Mouse (Mus musculus): ENCODE results near the gene Plin1.

Plin1 gene

DNA sequence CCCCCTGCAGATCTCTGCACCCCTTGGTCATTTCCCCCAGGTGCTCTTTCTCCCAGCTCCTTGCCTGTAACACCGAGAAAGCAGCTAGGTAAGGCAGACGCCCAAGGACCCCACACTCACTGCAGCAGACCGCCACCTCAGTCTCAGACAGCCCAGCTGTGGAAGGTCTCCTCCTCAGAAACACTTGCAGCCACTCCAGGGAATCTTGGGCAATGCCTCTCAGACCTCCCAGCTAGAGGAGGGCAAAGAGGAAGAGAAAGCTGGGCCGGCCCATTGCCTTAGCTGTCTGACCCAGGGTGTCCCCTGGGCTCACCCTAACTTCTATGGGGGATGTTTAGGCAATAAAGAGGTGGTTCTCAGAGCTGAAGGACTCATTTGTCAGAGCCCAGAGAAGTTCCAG is at the start of gene Plin1:
Plin1 (minus strand) TSS at position 282 of the 400 bp plus-strand sequence.
- DNase-seq (ENCODE audit: low read depth, low spot score) = no peak

DNA sequence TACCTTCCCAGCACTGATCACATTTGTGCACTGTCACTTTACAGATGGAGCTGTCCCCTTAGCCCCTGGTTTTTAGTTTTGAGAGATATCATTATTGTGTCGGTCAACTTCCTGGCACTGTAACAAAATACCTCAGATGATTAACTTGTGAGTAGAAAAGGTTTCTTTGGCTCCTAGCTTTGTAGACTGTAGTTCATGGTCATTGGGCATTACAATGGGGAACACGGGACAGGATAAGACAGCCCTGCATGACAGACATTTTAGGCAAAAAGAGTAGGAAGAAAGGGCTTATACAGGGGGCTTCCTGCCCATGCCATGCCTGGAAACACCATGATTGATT is 49.8 kb upstream of the Plin1 start:
- no peak for DNase-seq (ENCODE audit: low read depth, low spot score)

DNA sequence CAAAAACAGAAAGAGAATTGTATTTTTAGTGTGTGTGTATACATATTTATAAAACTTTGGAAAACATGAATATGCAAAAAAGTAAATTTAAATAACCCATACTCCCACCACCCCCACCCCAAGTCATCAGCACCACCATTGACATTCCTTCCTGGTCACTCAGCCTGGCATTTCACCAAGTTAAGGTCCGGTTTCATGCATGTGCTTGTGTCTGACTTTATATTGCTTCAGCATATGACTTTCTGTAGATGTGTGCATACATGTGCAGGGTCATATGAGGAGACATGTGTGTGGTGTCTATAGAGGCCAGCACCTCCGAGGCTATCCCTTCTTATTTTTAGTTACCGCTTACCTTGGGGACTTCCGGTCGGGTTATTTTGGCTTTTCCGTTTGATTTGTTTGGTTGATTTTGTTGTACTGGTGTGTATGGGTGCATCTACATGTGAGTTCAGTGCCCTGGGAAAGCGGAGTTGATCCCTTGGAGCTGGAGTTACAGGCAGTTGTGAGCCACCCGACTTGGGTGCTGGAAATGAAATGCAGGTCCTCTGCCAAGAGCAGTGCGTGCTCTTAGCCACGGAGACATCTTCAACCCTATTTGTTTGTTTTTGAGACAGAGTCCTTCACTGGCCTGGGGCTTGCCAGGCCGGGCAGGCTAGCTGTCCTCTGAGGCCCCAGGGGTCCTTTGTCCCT is 49.3 kb upstream of the Plin1 start:
- DNase-seq (ENCODE audit: low read depth, low spot score) = no peak

DNA sequence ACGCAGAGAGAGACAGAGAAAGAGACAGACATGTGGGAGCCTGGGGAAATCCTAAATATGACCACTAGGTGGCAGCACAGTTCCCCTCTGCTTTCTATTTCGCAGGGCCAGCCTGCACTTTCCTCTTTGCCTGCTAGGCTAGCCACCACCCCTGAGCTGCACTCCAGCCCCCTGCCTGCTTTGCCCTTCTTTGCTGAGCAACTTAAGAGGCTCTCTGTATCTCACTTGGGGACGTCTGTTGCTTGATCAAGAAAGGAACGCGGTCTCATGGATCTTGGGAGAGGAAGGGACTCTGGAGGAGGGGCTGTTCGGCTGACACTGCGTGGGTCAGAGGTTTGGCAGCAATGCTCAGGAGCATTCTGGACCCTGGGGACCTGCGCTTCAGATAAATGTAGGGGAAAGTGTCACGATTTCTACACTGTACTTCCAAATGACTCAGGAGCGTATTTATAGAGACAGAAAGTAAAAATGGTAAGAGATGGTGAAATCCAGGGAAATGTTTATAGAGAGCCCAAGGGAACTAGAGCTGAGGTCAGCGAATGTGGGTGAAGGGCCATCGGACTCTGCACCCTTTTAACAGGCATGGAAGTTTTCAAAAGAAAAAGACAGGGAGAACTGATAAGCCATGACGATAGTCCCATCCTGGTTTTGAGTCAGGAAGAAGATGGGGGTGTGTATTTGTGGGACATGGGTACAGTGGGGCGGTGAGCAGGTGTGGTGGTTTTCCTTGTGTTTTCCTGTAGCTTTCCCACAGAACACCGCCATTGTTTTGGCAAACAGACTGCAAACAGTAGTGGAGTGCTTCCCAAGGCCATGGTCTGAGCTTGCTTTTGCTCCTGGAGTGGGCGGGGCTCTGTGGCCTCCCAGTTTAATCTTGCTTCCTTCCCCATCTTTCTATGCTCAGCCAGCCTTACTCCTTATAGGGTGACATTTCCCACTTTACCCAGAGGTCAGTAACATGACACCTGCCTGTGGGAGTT is 48.2 kb upstream of the Plin1 start:
- no peak for DNase-seq (ENCODE audit: low read depth, low spot score)

DNA sequence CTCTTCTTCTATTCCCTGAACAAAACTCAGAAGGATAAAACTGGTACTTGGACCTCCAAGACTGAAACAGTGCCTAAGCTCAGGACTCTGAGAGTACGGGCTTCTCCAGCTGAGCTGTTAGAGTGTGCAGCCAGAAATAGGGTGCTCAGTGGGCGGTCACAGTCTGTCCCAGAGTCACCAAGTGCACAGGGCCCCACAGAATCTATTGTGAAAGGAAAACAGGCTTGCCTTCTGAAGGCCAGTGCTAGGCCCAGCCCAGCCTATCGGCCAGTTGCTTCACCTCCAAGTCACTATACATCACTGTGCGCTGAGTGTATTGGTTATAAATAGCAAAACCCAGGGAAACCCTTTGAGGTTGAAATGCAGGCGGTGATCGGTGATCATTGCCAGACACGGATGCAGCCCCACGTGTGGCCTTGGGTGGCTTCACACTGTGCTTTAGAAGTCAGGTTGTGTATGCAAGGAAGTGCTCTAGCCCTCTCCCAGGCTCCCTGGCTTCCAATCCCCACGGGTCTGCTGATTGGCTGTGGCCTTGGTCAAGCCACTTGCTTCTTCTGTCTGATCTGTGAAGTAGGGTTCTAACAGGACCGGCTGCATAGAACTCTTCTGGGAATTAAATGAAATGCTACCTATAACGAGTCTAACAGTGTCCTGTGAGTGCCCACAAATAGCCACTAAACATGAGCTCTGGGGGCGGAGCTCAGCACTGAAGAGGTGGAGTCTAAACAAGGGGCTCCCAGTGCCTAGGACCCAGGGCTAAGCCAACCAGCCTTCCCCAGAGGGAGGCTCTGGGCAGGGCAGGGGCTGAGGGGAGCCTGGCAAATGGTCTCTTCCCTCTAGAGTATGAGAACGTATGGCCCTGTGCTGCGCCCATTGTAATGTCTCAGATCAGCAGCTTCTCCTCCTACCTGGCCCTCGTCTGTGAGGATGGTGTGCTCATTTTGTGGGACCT is 39.1 kb upstream of the Plin1 start:
- DNase-seq (ENCODE audit: low read depth, low spot score) = peak; percentile 31

DNA sequence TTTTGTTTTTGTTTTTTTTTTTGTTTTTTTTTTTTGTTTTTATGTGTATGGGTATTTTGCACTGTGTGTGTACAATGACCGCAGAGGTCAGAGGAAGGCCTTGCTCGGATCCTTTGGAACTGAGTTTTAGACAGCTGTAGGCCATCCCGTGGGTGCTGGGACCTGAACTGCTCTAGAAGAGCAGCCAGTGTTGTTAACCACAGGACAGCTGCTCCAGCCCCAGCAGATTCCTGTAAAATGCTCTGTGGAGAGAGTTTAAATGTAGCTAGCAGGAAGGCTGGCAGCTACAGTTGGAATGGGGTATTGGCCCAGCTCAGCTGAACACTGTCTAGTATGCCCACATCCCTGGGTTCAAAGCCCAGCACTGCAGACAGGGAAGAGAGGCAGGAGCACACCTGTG is 37.0 kb upstream of the Plin1 start:
- no peak for DNase-seq (ENCODE audit: low read depth, low spot score)

DNA sequence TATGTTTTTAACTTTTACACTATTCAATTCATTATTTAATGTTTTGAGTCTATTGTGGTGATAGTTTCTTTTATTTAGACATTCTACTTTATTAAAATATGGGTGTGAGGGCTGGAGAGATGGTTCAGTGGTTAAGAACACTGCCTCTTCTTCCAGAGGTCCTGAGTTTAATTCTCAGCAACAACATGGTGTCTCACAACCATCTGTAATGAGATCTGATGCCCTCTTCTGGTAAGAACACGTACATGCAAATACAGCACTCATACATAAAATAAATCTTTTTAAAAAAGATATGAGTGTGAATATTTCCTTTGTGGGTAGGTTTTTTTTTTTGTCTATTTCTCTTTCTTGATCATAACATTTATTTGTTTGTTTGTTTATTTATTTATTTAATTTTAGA is 33.3 kb upstream of the Plin1 start:
- no peak for DNase-seq (ENCODE audit: low read depth, low spot score)

DNA sequence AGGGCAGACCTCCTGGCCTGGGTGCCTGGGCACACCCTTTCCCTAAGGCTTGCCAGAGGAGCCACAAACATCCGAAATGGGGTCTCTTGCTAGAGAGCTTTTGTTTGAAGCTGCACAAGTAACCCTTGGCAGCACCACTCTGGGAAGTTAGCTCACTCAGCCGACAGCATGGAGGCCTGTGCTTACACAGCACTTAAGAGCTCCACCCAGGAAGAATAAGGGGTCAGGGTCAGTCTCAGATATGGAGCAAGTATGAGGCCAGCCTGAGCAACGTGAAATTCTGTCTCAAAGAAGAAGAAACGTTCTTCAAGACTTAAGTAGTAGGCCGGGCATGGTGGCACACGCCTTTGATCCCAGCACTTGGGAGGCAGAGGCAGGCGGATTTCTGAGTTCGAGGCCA is 29.4 kb upstream of the Plin1 start:
- DNase-seq (ENCODE audit: low read depth, low spot score) = no peak

DNA sequence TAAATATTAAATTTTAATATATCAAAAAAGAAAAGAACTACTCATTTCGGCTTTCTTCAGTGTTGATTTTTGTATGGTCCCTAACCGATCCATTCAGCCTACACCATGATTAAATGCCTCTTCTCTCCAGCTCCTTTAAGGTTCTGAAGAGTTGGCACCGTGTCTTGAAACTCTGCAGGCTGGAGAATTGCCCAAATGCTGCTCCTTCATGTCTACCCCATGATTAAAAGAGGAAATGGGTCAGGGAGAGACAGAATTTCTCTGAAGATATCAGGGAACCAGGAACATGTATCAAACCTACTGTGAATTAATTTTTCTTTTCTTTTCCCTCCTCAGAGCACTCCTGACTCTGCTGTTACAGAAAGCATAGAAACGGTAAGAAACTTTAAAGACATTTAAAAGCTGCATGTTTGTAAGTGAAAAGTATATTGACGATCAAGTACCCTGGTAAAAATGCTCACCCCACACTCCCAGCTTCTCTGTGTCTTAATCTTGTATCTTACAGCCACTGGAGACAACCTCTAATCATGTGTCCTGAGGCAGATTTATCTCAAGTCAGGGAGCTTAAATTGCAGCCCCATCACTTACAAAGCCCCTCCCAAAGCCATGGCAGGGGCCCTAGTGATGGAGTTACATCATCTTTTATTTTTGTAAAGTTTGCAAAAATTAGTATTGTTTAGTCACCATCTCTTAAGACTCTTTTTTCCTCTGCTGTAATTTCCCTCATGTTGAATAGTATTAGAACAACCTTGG is 28.6 kb upstream of the Plin1 start:
- DNase-seq (ENCODE audit: low read depth, low spot score) = no peak

DNA sequence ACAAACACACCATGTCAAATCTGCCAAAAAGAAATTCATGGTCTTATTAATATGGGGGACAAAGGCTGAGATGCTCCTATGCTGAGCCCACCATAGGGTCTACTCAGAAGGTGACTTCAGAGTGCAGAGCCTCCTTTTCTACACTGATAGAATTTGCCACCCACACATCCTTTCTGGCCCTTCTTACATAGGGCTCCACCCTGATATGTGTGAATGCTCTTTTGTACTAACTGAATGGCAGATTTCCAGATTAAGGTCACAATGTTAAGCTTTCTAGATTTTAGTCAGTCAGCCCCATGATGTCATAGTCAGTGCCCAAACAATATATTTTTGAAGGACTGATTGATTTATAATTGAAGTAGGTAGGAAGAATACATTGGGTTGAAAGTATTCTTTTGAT is 27.1 kb upstream of the Plin1 start:
- no peak for DNase-seq (ENCODE audit: low read depth, low spot score)

DNA sequence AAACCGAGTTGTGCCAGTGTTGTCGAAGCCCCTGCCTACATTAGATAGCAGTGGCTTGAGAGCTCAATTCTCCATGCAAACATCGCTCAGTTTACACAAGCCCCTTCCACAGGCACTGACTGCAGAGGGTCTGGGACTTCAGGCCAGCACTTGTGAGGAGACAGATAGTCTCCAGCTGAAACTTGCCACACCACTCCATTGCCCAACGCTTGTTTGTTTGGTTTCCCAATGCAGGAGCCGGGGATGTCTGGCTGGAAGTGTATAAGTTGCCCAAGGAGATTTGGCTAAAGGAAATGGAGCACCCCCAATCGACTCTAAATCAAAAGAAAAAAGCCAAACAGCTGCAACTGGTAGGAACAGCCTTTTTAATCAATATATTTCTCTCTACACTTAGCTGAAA is 25.5 kb upstream of the Plin1 start:
- DNase-seq (ENCODE audit: low read depth, low spot score) = no peak

DNA sequence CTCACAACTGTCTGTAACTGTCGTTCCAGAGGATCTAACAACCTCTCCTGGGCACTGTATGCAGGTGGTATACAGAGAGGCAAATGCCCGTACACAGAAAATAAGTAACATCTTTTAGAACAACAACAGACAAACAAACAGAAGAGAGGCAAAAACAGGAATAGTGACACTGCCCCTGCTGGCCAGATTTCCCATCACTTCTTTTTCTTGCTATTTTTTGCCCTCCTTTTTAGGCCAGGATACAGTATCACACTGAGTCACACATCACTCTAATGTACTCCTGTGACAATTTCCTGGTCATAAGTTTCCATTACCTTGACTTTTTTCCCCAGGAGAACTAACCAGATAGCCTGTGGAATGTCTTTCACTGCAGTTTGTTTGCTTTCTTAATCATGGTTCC is 23.6 kb upstream of the Plin1 start:
- DNase-seq (ENCODE audit: low read depth, low spot score) = no peak

DNA sequence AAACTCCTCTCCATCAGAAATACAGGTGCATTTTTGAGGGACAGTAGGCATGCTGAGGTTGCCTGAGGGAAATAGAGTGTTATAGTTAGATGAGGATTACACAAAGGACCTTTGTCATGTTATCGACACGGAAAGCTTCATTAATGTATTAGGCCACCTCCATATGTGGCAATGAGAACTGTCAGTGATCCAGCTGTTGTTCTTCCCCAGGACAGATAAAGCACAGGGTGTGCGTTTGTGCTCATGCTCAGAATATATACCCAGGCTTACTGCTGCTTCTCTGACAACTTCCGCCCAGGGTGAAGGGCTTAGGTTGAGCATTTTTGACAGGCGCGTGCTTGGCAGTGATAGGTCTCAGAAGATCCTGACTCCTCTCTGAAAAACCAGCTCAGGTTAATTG is 16.8 kb upstream of the Plin1 start:
- DNase-seq (ENCODE audit: low read depth, low spot score) = no peak

DNA sequence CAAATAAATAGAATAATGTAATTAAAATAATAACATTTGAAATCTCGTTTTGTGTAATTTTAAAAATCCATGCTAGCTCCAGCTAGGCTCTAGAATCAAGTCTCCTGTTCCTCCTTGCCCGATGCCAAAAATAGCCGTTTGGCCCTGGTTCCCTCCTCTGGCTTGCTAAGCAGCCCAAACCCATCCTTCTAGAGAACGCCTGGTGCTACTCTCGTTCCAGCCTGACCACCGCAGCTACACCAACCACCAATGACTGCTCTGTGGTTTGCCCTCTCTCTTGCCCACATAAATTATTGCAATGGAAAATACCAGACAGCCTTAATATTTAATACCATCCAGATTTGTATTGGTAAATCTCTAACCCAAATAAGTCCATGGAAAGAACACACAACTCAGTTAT is 15.0 kb upstream of the Plin1 start:
- no peak for DNase-seq (ENCODE audit: low read depth, low spot score)

DNA sequence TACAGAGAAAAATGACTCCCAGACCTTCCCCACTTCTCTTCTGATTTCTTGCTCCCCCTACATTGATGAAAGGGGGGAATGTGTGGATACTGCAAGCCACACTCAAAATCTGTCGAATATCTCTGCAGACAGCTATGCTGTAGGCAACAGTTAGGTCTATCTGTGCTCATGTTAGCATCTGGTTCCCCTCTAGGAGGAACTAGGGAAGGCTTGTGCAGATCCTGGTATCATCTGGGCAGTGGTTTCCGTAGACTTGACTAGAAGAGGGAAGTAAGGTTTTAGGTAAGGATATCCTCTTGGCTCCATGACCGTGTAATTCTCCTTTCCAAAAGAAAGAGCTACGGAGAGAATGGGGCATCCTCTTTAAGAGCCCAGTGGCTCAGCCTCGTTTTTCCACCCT is 11.9 kb upstream of the Plin1 start:
- DNase-seq (ENCODE audit: low read depth, low spot score) = no peak

DNA sequence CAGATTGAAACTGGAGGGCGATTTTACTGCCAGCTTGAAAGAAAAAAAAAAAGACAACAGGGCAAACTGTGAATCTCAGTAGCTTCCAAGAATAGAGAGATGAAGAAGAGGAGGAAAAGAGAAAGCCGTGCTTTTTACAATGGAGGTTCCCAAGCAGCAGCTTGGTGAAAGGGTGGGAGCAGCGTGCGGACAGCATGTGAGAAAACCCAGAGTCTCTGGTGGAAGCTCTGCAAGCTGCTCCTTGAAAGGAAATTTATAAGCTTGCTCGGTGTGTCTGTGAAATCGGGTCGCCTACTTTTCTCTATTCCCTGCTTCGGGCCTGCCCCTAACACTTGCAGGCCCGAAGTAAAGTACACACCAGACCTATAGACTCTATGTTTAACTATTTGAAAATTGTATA is 11.3 kb upstream of the Plin1 start:
- no peak for DNase-seq (ENCODE audit: low read depth, low spot score)

DNA sequence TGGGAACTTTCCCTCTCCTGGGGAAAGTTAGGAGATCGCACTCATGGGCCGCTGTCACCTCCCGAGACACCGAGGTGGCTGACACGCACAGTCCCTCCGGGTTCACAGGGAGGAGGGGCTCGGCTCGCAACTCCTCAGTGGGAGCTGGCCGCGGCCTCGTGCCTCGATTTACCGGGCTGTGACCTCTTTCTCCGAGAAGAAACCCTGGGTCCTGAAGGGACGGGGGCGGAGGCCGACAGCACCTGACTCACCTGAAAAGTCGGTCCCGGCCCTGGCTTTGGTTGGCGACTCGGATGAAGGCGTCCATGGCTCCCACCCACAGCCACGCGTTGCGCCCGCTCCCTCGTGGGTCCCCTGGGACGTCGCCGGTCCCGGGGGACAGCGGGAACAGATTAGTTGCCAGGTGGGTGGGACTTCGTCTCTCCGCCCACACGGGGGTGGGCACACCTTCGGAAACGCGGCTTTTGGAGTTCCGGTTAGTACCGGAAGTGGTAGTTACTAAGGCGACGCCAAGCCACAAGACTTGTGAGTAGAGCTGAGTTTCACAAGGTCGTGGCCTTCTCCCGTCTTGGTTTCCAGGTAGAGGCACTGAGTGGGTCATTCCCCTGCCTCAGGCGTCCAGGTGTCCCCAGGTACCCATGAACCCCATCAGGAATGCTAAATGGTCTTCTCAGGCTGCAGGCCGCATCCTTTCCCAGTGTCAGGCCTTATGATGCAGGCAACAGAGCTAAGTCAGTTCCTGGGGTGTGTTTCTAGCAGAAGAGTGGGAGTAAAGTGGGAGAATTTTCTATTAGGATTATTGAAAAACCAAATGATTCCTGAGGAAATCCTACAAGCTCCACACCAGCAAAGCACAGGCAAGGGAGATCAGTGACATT is 10.2 kb upstream of the Plin1 start, which contains the start of the genes Pex11a and Wdr93:
Pex11a (minus strand) TSS at position 473 of the 878 bp plus-strand sequence.
Wdr93 (plus strand) TSS at position 505 of the 878 bp plus-strand sequence.
- no peak for DNase-seq (ENCODE audit: low read depth, low spot score)

DNA sequence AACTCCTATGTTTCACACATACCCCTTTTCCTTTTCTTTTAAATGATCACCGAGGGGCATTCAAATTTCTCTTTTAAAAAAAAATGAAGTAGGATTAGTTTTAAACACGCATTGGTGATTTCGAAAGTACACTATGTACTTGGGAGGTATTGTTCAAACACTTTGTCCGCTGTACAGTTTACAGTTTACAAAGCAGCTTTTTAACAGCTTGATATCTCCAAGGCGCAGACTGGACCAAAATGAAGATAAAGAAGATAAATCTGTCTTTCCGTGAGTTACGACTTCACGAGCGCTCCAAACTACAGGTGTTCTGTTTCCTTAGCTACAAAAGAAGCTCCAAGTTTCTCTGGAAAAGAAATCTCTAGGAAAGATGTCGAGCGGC is 9.6 kb upstream of the Plin1 start:
- no peak for DNase-seq (ENCODE audit: low read depth, low spot score)

DNA sequence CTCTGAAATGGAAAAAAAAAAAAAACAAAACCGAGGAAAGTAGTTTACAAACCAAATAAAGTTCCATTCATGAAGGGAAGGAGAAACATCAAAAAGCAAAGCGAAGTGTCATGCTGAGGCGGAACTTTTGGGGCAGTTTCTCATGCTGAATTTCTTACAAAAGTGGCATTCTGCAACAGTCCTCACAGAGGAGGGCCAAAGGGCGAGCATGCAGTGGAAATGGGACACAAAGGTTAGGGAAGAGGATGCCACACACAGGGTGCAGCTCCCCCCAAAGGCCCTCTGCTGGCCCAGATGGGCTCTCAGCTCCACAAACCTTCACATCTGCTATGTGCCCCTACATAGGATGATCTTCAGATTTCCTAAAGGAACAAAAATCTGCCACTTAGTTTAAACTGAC is 7.6 kb upstream of the Plin1 start:
- no peak for DNase-seq (ENCODE audit: low read depth, low spot score)

DNA sequence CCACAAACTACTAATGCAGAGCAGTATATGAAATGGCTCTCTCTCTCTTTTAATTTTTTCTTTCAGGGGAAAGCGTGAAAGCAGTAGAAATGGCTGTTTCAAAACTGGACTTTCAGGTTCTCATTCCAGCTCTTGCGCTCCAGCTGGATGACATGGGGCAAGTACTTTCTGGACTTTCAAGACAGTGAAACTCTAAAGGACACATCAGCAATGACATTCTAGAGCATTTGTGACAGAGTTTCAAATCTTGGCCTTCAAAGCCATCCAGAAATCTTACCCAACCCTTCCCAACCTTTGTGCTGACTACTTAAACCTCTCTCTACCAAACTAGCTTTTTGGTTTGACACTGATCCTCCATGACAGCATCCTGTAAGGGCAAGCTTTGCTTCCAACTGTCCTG is 6.2 kb upstream of the Plin1 start:
- no peak for DNase-seq (ENCODE audit: low read depth, low spot score)
